25 mouse cellular contexts compared by ENCODE assay signal in the genomic region with DNA sequence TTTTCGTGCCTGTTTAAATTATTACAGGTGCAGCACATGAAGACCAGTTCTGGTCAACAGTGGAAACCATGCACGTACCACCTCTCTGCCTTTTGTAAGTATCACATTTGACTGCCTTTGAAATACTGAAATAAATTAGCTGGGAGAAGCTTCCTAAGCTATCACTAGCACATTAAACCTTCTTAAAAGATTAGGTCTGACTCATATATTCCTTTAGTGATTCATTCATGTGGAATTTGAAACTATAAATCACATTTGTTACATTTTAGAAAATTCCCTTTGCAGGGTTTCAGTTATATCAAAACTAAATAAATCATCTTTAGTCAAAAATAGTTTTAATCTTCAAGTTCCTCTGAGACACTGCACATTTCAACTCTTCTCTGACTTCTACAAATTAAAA.
"Had no signal": no experiment of that assay in that cellular context is flagged by ENCODE, and none has a peak within 500 bp of the region (broad histone marks: within the 10 kb centered on the region; RNA-seq: fewer than 3 reads in every experiment).

No protein-coding gene starts in this region.

- H3K36me3 ChIP-seq: embryonic facial prominence, embryonic 10.5 days; embryonic facial prominence, embryonic 12.5 days; embryonic facial prominence, embryonic 13.5 days; embryonic facial prominence, embryonic 15.5 days; forebrain, embryonic 10.5 days; forebrain, embryonic 12.5 days; forebrain, embryonic 15.5 days had no signal

- H3K9ac ChIP-seq: embryonic facial prominence, embryonic 12.5 days; embryonic facial prominence, embryonic 13.5 days; embryonic facial prominence, embryonic 15.5 days; forebrain, embryonic 12.5 days; forebrain, embryonic 13.5 days; forebrain, embryonic 15.5 days; forebrain, postnatal 0 days had no signal

- DNase-seq: cerebellum, adult 9-10 months; cerebellum, adult 9-11 months; cerebellum, postnatal 10 days; cerebellum, postnatal 14 days; cerebellum, postnatal 25 days; cerebellum, postnatal 36 days; embryo, embryonic 11 days; forebrain, postnatal 0 days; gastrocnemius, adult 2 months; gastrocnemius, postnatal 10 days; gastrocnemius, postnatal 14 days; gastrocnemius, postnatal 25 days; gastrocnemius, postnatal 36 days; heart, adult 11 months; heart, adult 18-20 months; heart, adult 2 months had no signal

- H3K9me3 ChIP-seq: embryonic facial prominence, embryonic 10.5 days; embryonic facial prominence, embryonic 12.5 days; embryonic facial prominence, embryonic 13.5 days; embryonic facial prominence, embryonic 15.5 days; forebrain, embryonic 10.5 days; forebrain, embryonic 12.5 days; forebrain, embryonic 13.5 days; forebrain, embryonic 15.5 days had no signal

- H3K4me3 ChIP-seq: embryonic facial prominence, embryonic 10.5 days; embryonic facial prominence, embryonic 12.5 days; embryonic facial prominence, embryonic 13.5 days; embryonic facial prominence, embryonic 15.5 days; erythroblast, embryonic 14.5 days; forebrain, embryonic 10.5 days; forebrain, embryonic 12.5 days; forebrain, embryonic 13.5 days; forebrain, embryonic 15.5 days; gastrocnemius, adult 2 months; heart, adult 2 months had no signal

- H3K4me2 ChIP-seq: embryonic facial prominence, embryonic 12.5 days; embryonic facial prominence, embryonic 13.5 days; embryonic facial prominence, embryonic 15.5 days; forebrain, embryonic 12.5 days; forebrain, embryonic 13.5 days; forebrain, embryonic 15.5 days had no signal

- H3K27me3 ChIP-seq: embryonic facial prominence, embryonic 12.5 days; embryonic facial prominence, embryonic 13.5 days; embryonic facial prominence, embryonic 15.5 days; forebrain, embryonic 12.5 days; forebrain, embryonic 13.5 days; forebrain, embryonic 15.5 days had no signal

- H3K4me1 ChIP-seq: embryonic facial prominence, embryonic 12.5 days; embryonic facial prominence, embryonic 13.5 days; embryonic facial prominence, embryonic 15.5 days had no signal

- H3K27ac ChIP-seq: embryonic facial prominence, embryonic 10.5 days; embryonic facial prominence, embryonic 12.5 days; embryonic facial prominence, embryonic 13.5 days; embryonic facial prominence, embryonic 15.5 days; forebrain, embryonic 10.5 days; forebrain, embryonic 12.5 days; forebrain, embryonic 13.5 days; forebrain, embryonic 15.5 days; gastrocnemius, adult 2 months; heart, adult 2 months had no signal

- ATAC-seq: forebrain, embryonic 13.5 days; forebrain, postnatal 0 days had no signal
